Mouse (Mus musculus) cerebellum, adult 2 months (tissue): ENCODE results near the gene Brix1.

Experiments used
- CTCF ChIP-seq: fragments of 200-500 bp; IDR thresholded peaks from 2 replicates; pipeline ENCODE4 v1.5.1; 2011; ENCODE audit warnings: low read depth, mild to moderate bottlenecking, control low read depth, low read length, moderate library complexity, borderline replicate concordance; ENCODE audit not compliant: insufficient read depth
- POLR2A ChIP-seq: fragments of 200-500 bp; IDR thresholded peaks from 2 replicates; pipeline ENCODE4 v1.6.1; 2011; ENCODE audit warnings: low read length, control low read depth, borderline replicate concordance; ENCODE audit not compliant: insufficient read depth

DNA sequence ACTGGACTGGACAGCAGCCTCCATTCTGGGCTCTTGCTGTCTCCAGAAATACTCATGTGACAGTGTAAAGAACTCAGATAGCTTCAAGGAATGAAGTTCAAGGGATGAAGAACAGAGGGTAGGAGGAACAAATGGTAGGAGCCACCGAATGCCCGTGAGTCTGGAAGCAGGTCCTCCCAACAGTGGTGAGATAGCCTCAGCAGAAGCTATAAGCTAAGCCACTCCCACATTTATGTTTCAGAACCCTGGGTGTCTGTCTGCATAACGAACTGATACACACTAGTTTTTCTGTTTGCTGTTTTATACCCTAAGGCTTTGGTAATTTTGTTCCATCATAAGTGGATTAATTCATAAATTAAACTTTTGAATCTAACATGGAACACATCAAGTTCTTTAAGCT, 21.1 kb downstream of the Brix1 start:
- no peak for TF ChIP-seq CTCF
- TF ChIP-seq POLR2A: no peak
